Mouse (Mus musculus) embryo, embryonic 10.5 days (tissue): ENCODE data around the gene Dtd2.

Experiments
- DNase-seq: peaks from one replicate; pipeline ENCODE4 v3.0.0-alpha.2; 2015; ENCODE audit warnings: low spot score

Gene Dtd2

DNA sequence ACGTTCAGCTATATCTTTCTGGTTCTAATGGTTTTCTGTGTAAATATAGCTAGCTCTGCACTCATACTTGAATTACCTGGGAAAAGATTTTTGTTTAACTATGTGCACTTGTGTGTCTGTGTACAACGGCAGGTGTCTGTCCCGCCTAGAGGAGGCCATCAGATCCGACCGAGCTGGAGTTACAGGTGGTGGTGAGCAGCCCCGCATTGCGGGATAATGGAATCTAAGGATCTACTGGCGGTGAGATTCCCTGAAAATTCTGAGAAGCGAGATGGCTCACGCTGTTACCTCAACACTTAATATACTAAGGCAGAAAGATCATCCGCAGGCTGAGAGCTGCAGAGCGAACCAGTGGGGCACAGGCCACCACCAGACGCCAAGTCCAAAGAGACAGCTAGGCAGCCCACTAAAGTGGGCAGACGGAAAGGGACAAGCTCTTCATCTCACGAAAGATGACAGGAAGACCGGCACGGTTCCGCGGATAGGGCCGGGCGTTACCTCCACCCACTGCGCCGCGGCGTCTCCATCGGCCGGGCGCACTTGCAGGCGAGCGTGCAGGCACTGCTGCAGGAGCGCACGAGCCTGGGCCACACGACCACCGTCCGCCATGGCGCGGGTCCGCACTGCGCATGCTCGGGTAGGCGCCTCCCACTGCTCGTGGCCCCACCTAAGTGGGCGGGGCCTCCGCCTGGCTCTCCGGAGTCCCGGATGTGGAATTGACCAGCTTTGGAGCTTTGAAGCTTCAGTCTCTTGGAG lies at the start of gene Dtd2:
TSS of gene Dtd2 (minus strand) at position 625 of the 756 bp plus-strand sequence.
- DNase-seq = peak; percentile 95

DNA sequence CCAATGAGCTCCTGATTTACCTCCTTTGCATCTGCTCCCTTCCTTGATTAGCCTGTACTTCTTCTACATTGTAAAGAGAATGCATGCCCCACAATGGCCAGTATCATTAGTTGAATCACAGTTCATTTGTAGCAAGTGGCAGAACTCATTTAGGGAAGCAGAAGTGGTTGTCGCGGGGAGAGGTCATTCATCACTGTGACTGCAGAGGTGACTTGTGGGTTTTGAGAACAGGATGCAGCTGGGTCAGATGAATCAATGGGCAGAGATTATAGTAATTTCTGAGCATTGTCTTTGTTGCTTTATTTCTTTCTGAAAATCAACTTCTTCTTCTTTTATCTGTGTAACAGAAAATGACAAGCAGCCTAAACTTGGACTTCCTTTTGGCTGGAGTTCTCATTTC lies 43.0 kb upstream of the Dtd2 start:
- peak; percentile 5 for DNase-seq

DNA sequence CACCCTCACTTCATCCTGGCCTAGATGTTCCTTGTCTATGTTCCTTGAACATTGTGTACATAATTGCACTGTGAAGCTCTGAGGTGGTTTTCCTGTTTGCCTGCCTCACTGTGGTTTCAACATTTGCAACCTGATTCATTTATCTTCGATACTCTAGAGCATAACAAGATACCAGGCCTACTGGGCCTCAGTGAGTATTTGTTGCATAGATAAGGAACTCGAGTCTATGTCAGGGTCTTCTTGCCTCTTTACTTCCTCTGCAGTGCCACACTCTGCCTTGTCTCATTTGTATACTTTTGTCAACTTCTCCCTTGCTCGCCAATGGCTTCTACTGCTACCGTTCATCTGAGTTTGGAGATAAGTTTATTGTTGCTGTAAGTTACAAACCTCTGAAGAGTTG lies 40.1 kb upstream of the Dtd2 start:
- no peak for DNase-seq

DNA sequence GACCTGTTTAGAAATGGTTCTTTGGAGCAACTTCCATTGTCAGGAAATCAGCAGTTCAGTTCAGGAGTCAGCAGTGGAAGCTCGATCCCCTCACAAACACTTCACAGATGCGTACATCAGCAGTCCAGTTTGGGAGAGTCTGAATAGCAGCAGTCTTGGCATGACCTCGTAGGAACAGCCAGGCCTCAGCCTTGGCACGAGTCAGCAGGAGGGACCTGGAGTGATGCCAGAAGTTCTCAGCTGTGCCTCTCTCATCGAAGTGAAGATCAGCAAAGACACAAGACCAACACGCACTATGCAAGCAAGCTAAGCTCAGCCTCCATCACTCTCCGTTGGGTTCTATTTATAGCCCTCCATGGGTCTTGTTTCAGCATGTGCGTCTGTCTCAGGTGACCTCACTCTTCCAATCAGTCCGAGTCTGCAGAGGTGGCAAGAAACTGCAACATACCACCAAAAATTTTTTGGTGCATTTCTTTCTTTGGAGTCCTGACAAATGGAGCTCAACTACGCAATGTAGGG lies 36.6 kb upstream of the Dtd2 start:
- no peak for DNase-seq

DNA sequence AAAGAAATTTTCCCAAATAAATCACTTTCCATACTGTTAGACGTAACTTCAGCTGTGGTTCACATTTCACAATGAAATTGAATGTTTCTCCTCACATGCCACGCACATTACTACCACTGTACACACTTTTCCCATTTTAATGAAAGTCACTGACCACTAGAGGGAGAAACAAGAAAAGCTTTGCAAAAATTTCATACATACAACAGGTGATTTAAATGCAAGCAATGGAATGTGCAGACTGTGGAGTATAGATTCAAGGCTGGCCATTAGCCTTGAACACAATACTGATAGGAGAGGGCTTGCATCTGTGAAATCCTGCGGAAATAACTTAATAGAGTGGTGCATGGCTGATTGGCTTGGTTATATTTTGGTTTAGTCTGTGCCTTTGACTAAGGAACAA lies 32.1 kb upstream of the Dtd2 start:
- DNase-seq = peak; percentile 68

DNA sequence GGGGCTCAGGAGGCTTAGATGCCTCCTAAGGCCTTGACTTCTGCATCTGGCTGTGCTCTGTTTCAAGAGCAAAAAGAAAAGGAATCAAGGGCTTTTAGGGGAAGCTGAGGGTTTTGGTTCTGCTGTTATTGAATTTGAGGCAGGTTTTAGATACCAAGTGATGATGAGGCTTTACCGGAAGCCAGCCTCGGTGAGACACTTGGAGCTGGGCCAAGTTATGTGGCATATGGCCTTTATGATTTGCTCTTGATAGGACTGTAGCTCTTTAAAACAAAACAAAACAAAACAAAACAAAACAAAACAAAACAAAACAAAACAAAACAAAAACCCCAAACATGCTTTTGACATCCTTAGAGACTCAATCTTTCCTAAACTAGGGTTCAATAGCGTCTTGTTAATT lies 28.7 kb upstream of the Dtd2 start:
- DNase-seq = no peak

DNA sequence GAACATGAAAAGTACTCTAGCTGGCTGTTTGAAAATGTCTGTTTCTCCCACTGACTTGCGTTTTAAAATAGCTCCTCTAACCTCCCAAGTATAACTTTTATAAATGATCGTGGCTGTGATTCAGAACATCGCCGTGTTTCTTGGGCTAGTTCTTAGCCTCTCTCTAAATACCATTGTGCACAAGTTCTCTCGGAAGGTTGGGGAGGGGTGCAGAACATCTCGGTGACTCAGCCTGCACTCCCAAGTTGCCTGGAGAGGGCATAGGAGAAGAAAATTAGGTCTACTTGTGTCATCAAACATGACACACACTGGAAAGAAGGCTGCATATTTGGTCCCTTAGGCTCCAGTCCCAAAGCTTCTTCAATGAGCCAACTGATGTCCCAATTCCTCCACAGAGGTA lies 26.0 kb upstream of the Dtd2 start:
- no peak for DNase-seq

DNA sequence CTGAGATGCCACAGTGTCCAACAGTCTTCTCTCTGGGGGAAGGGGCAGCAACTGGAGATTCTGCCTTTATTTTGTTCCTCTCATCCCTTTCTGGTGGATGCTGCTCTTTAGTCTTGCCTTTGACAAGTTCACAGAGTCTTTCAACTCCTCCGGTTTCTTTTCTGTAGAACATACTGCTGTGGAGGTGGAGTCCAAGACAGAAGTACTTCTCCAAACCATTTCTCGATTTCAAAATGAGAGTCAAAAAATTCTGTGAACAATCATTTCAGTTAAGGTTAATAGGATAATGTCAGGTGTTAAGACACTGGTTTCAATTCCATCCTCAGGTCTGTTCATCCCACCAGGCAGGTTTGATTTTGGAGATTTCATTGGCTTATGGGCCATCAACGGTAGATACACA lies 21.7 kb upstream of the Dtd2 start, which contains the start of gene Gpr33:
TSS of gene Gpr33 (minus strand) at position 101 of the 400 bp plus-strand sequence.
- DNase-seq = no peak

DNA sequence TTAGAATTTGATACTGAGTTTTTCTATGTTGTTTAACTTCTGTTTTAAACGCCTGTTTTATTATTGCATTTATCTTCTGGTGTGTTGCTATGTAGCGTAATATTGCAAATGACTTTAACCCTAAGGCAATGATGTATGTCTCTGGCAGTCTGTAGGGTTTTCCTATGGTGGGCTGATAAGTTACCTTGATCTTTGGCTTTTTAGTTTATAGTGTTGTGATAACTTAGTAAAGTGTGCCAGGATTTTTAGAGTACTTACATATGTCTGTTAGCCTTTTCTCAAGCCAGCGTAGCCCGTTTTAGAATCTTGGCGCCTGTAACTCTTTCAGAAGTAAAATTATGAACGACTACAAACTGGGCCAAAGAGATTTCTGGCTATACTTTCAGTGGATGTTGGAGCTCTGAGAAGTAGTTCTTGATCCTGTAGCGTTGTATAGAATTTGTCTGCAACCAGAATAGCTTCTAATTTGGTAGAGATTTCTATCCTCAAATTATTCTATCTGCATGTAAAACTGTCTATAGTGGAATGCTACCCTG lies 8.3 kb upstream of the Dtd2 start:
- DNase-seq = no peak

DNA sequence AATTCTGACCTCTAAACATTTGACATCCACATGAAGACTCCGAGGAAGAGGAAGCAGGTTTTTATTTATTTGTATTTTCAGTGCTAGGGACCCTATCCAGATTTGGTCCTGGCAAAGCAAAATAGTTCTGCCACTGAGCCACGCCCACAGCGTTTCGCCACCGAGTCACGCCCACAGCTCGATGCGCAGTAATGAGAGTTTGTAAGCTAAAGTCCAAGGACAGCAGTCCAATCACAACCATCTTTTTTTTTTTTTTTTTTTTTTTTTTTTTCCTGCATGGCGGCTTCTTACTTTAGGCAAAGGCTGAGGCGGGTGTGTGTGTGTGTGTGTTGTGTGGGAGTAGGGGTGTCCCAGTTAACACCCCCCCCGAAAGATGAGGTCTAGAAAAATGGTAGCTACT lies 7.7 kb upstream of the Dtd2 start:
- no peak for DNase-seq

DNA sequence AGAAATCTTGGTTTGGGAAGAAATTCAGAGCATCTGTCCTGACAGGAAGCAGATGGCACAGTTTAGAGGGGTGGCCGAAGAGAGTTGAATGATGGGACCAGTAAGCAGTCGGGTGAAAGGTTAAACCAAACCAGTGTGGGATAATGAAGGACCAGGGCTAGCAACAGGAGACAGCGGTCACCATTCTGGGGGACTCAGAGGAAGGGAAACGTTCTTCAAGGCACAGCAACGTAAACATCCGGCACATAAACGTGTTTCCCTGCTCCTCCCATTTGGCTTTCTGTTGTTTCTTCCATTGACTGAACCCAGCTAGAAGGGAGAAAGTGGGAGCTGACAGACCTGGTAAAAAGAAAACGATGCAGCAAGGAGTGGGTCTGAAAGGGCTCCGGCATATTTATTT lies 7.0 kb upstream of the Dtd2 start:
- peak; percentile 48 for DNase-seq

DNA sequence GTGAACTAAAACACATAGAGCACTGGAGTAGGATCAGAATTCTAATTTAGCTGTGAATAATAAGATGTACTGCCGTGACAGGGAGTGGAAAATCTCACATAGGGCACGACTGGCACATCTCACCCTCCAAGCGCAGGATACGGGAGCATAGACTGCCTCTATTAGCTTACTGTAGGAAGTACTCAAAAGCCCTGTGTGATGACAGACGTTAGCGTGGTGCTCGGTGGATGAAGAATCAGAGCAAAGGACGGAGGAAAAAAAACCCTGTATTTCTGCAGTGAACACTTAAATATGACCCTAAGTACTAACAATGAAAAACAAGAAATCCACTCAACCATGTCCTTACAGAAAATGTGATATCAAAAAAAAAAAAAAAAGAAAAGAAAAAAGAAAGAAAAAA lies 5.9 kb upstream of the Dtd2 start:
- no peak for DNase-seq

DNA sequence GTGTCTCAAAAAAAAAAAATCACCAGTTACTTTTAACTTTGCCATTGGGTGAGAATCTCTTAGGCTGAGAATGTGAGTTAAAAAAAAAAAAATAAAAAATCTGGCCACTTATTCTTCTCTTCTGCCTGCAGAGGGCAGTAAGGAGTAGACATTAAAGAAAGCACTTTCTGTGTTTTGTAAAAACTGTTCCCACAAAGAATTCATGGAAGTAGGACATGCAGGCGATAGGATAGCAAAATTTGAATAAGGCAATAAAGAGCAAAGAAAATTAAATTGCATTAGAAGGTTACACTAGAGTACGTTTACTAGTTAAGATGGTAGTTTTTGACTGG lies 4.3 kb upstream of the Dtd2 start:
- DNase-seq = peak; percentile 81

DNA sequence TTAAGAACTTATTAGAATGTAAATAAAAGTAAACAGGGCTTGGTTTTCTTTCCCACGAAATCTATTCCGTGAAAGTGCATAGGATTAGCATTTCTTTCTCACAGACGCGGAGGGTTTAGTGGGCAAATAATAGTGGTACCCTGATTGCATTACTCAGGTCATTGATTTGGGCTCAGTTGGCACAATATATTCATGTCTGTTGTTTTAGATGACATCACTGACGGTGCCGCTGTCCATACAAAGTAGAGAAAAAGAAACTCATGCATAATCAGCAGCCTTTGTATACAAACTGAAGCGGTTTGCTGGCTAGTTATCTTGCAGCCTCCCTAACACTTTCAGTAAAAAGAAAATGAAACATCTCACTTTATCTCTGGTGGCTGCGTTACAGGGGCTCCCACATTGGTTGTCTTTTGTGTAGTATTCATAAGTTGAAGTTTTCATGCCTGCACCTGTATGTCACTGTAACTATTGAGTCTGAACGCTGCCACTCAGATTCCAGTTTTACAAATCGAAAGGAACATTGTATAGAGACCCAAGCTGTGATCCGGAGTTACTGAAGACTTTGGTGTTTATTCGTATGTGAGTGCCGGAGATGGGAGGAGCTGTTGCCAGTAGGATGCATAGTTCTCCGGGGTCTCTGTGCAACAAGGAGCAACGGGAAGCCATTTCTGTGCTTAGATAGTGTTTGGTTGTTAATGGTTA lies 3.8 kb upstream of the Dtd2 start:
- peak; percentile 20 for DNase-seq

DNA sequence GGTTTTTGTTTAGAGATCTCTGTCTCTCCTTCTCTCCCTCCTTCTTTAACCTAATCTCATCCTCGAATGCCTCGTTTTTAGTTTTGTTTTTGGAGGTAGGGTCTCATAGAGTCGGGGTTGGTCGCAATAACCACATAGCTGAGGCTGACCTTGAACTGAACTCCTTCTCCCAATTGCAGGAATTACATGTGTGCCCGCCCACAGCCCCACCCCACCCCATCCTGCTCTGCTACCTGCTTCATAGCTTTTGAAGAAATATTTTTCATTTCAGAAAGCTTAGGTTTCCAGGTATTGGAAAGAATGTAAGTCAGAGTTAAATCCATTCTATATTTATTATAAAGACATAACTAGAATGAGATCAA lies 313 bp upstream of the Dtd2 start:
- no peak for DNase-seq

DNA sequence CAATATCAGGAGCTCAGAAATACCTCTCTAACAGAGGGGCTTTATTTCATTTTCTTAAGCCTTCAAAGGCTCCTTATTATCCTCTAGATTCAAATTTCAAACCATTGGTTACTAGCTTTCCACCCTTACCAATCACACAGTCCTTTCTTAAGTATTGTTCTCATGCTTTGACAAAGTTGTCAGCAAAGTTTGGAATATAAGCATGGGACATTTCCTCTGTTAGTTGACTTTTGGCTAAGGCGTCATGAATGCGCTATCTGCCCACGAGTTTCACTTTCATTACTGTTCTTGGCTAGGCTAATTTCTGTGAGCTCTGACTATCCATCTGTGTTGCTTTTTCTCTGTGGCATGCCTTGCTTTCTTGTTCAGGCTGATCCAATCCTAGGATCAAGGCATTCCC lies 3.6 kb downstream of the Dtd2 start:
- DNase-seq = no peak

DNA sequence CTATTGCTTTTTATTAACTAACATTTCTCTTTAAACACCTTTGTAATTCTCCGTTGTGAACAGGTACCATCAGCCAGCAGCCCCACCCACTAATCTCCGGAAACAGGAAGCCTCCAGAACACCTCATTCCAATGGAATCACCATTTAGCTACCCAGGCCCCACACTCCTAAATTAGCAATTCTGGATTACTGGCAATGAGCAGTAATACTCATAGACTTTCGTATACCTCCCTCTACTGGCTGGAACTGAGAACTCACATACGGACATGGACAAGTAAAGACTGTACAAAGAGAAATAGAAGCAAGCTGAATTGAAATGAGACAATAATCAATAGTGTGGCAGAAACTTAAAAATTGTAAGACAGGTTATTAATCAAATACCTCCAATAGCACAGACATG lies 4.8 kb downstream of the Dtd2 start:
- peak; percentile 86 for DNase-seq

DNA sequence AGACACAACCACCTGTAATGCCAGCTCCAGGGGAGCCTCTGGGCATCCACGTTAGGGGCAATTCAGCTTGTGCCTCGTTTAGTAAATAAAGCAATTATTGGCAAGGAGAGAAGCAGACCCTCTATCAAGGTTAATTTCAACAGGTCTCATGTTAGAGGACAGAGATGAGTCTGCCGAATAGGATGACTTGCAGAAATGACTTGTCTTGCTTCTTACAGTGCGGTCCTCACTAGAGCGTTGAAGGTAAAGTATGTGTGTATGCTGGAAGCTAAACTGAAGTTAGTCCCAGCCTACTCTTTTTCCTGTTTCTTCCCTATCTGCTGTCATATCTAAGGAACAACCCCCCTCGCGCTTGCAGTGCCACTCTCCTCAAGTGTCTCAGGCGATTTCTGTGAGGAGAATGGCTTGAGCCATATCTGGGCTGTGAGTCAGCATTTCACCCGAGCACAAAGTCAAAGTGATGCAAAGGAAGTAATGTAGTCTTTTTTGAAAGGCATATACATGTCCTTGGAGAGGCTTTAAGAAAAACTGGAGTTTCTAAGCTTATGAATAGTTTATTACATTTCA lies 7.9 kb downstream of the Dtd2 start:
- no peak for DNase-seq

DNA sequence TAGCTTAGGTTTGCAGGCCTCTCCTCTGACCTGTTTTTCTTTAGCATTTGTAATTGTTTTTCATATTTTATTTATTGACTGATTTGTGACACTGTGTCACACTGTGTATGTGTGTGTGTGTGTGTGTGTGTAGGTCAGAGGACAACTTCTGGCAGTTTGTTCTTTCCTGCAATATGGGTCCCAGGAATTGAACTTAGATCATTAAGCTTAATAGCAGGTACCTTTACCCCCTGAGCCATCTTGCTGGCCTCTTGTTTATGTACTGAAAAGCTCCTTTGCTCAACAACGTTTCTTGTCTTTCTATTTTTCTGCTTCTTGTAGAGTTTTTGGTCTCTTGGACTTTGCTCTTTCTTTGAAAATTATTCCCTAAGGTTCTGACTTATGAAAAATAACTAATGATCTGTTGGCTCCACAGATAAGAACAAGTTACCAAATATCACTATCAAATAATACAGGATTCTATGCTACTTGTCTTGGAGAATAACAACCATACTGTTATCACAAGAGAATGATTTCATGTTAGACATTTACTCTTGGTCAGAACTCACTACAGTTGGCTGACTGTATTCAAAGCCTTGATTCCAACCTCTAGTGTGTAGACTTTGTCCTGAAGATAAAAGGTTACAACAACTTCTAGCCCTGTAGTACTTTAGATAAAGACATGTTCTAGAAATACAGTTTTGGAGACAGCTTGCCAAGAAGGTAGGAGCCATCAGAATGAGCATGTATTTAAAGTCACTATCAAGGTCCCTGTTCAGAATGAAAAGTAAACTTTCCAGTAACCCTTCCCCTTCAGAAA lies 10.4 kb downstream of the Dtd2 start:
- no peak for DNase-seq

DNA sequence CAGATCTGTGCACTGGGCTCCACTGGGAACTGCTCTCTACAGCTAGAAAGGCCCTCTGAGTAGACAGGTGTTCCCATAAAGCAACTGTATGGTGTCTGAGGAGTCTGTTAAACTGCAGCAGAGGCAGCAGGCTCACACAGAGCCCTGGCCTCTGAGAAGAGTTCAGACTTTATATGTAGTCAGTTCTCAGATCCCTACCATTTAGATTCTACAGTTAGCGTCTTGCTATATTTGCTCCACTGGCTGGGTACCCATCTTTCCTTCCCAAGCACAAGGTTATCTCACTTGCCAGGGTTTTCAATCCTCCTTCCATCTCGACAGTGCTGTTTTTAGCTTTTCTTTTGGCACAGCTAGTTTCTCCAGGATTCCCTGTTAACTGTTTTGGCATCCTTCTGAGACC lies 15.7 kb downstream of the Dtd2 start:
- DNase-seq = no peak

DNA sequence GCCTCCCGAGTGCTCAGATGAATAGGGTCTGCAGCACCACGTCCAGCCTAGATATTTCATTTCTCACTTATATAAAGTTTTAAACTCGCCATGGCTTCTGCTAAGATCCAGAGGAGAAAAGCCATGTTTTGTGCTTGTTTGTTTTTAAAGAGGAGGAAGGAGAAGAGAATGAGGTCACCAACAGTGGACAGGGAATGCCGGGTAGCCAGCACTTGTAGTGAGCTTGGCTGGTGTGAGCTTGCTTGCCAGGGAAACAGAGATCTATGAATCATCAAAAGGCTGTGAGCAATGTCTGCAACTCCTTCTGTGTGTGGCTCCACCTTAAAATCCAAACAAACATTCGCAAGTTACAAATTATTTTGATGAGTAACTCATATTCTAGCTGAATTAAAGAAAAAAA lies 17.8 kb downstream of the Dtd2 start:
- DNase-seq = no peak

DNA sequence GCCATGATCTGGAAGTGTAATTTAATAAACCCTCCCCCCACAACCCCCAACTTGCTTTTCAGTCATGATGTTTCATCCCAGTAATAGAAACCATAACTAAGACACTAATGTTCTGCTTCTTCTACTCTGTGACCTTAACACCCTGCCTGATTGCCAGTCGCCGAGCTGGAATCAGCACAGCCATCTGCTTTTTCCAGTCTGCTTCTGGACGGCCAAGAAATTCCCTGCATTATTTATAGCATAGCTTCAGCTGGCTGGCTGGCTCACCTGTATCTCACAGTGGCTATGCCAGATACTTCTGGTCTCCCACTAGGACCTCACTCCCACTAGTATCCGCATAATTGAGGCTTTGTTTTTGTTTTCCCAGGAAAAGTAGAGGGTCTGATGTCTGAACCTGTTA lies 20.5 kb downstream of the Dtd2 start:
- no peak for DNase-seq
